Mouse (Mus musculus): ENCODE results near the gene Gpr137. TPM values are rescaled to one million over a fixed set of nuclear protein-coding genes. Genes with fewer than 3 reads are reported as not detected.

The Gpr137 gene
- total RNA-seq, 2 experiments from 2014 or later, result 56.8 to 63.6 TPM

DNA sequence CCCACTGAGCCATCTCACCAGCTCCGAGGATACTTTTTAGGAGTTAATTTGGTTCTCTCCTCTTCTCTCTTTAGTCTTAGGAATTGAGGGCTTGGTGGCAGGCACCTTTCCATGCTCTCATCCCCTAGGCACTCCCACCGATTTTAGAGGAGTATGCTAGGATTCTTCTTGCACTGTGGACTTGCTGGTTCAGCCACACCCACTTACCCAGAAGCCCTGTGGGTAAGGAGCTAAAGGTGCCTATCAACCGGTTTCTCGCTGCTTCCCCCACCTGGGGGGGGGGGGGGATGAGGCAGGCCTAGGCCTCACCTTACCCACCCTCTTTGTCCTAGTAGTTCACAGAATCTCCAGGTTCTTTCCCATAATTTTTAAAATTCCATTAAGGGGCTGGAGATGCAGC lies 5.5 kb upstream of the Gpr137 start:
- intact Hi-C loops (cut with DNase I), result loop anchor here (5.0 kb wide), 1 partner anchor 700 kb away; no protein-coding TSS in a partner anchor
- no peak for DNase-seq

DNA sequence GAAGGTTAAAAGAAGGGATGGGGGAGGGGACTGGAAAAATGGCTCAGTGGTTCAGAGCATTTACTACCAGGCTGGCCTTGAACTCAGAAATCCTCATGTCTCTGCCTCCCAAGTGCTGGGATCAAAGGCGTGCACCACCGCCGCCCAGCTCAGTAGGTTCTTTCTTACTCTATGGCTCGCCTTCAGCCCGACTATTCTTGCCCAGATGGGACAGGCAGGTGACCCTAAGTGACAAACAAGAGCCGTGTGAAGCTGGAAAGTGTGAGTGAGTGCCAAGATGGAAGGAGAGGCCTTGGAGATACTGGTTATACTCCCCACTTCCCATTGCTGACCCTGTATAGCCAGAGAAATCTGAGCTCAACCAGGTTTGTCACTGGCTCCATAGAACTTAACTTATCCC lies 1.4 kb upstream of the Gpr137 start:
- intact Hi-C loops (cut with DNase I), result no loop called here
- no peak for DNase-seq

DNA sequence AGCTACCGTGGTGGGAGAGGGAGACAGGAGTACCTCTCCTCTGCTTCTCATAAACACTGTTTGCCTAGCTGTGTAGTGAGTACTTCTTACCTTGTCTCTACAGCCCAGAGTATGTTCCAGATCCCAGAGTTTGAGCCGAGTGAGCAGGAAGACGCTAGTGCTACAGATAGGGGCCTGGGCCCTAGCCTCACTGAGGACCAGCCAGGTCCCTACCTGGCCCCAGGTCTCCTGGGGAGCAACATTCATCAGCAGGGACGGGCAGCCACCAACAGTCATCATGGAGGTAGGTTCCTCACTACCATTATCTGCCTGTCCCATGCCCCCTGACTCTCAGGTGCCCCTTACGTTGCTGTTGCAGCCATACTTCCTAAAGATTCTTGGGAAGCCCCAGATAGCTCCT lies 484 bp upstream of the Gpr137 start:
- intact Hi-C loops (cut with DNase I), result no loop called here
- no peak for DNase-seq

DNA sequence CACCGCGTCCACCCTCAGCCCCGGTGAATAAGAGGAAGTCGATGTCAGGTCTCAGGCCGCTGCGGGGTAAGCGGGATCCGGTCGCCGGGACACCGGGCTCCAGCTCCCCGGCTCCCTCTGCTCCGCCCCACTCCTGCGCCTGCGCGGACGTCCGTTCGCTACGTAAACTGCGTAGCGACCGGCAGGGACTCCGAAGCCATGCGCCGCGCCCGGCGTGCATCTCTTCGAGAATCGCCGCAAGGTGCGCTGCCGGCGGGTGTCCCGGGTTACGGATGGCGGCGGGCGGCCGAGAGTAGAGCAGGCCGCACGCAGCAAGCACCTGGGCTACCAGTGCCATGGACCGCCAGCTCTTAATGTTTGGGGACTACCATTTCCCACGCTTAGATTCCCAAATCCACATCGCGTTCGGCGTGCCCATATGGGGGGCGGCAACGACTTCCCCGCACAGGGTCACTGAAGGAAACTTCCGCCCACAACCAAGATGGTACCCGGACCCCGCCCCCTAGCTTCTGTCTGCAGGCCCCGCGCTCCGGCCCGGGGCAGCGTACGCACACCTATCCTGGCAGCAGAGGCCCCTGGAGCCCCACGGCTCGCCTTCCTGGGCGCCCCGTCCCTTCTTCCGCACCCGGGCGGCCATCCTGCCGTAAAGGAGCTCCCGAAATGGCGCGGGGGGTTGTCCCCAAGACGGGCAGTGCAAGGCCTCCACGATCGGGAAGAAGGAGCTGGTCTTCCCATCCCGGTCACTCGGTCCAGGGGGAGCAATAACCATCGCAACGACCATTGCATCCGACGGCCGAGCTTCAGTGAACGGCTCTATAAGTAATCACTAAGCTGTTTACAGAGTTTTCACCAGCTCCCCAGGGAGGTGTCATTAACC lies 670 bp downstream of the Gpr137 start, which contains the start of gene Bad:
Gene Bad, plus strand, starts transcription at position 490 of the 877 bp plus-strand sequence.
- peak; percentile 94 for DNase-seq
- intact Hi-C loops (cut with DNase I), result no loop called here

DNA sequence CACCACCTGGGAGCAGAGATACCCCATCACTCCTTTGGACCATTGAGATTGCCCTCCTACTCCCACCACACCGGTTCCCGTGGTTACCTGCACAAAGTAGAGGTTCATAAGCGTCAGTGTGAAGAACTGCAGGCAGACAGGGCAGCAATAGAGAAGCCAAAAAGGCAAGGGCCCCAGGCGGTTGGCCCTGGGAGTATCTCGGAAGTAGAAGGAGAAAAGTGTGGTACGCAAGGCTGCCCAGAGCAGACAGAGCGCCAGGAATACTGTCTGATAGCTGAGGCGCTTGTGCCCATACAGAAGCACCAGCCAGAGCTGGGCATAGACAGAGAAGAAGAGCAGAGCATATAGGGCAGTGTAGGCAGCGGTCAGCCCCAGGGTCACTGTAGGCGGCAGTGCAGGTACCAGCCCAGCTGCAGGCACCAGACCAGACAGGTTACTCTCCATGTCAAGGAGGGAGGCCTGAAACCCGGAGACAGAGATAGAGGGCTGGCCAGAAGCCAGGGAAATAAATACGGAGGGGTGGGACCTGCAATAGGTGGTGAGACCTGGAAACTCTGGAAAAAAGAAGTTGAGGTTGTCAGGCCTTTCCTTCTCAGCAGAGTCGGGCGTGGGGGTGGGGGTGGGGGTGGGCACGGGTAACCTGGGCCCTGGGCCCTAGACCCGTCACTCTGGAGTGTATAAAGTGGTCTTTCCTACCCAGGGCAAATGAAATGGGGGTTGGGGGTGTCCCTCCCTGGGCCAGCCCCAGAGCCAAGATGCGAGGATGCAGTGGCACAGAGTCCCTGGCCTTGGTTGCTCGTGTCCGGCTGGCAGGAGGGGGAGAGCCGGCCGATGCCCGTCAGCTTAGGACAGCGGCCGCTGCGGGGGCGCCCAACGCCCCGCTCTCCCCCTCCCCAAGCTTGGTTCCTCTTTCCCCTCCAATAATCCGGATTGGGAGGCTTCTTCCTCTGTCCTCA lies 1.6 kb downstream of the Gpr137 start:
- intact Hi-C loops (cut with DNase I), result no loop called here
- DNase-seq, result no peak

DNA sequence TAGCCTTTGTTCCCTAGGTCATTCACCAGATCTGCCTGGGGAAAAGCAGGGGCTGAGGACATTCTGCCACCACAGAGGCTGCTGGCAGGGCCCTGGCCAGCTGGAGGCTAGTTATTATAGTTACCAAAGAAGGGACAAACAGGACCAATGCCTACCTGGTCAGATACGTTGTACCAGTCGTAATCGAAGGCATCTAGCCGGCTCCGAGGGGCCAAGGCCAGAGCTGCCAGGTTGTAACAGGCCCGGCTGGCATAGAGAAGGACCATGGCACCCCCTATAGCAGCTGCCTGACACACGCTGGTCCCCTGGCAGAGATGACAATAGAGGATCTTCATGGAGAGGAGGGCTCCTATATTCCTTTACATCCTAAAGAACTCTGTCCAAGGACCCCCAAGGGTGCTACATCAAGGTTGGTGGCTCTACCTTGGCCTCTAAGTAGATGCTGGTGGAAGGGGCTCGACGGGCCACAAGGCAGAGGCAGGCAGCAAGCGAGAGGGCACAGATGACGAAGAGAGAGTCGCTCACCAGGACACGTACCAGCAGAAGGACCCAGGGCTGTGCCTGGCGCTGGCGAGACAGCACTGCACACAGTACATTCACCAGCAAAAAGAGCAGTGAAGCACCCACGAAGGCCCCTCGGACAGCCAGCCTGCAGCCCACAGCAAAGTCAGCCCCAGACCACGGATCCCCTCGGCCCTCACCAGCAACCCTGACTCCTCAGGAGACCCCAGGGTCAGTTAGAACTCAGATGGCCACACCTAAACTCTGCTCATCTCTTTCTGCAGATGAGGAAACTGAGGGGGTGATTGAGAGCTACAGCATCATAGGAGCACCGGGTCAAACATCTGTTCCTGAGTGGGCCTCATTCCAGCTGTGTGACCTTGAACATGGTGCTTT lies 2.9 kb downstream of the Gpr137 start:
- no peak for DNase-seq
- intact Hi-C loops (cut with DNase I), result no loop called here

- intact Hi-C loops (cut with DNase I), result no loop called here
Measured at GRCm38 (mm10) chr19:6937541-6938465, 4.5 kb downstream of the Gpr137 start.

GRCm38 (mm10) chr19:6936299-6936698 lies 6.0 kb downstream of the Gpr137 start:
- intact Hi-C loops (cut with DNase I), result no loop called here

More at GRCm38 (mm10) chr19:6937541-6938465, 4.5 kb downstream of the Gpr137 start:
- DNase-seq, result peak; percentile 38

GRCm38 (mm10) chr19:6934195-6934977 lies 7.9 kb downstream of the Gpr137 start, which contains the start of gene Kcnk4:
Gene Kcnk4 (minus strand): TSS chr19:6934515.
- intact Hi-C loops (cut with DNase I), result no loop called here
- no peak for DNase-seq

More at GRCm38 (mm10) chr19:6936299-6936698, 6.0 kb downstream of the Gpr137 start:
- no peak for DNase-seq

GRCm38 (mm10) chr19:6933436-6934194 lies 8.7 kb downstream of the Gpr137 start:
- intact Hi-C loops (cut with DNase I), result no loop called here
- peak; percentile 45 for DNase-seq

- intact Hi-C loops (cut with DNase I), result no loop called here
- no peak for DNase-seq
Measured at GRCm38 (mm10) chr19:6933102-6933435, 9.2 kb downstream of the Gpr137 start.

DNA sequence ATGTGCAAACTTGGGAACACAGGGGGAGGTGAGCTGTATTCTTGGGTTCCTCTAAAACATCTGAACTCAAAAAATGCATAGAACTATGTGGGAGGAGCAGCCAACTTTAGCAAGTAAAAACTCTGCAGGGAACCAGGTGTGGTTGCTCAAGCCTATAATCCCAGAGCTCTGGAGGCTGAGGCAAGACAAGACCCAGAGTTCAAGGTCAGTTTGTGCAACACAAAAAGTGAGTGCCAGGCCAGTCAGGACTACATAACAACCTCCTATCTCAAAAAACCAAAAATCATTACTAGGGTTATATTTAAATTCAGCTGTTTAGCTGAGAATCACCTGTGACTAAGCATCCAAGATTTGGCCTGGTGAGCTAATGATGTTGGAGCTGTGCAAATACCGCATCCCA lies 10.3 kb downstream of the Gpr137 start:
- intact Hi-C loops (cut with DNase I), result no loop called here
- DNase-seq, result no peak

DNA sequence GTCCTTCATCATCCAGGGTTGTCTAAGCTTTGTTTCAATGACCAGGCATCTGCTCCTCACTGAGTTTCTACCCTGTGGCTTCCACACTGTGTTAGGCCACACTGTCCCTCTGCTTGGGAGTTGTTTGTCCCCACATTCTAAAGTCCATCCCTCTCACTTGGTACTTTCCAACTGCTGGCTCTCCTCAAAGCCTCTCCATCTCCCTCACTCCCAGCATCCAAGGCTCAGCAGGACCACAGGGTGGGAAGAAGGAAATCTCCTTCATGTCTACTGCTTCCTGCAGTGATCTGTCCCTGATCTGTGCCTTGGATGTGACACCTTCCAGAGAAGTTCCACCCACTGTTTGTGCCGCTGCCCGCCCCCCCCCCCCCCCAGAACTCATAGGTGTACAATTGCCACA lies 11.3 kb downstream of the Gpr137 start:
- DNase-seq, result no peak
- intact Hi-C loops (cut with DNase I), result no loop called here

DNA sequence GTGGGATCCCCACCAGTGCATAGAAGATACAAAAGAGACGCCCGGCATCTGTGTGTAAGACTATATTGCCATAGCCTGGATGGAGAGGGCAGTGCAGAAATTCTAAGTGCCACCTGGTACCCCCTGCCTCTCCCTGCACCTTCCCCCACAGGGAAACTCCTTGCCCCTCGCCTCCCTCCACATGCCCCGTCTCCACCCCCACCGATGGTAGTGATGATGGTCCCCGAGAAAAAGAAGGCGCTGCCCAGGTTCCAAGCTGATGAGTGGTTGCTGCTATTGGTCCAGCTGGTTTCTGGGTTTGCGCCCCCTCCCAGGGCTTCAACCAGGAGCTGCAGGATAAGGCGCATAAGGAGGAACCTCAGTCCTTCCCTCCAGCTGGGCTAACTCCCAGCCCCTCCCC lies 14.2 kb downstream of the Gpr137 start:
- intact Hi-C loops (cut with DNase I), result no loop called here
- DNase-seq, result no peak

DNA sequence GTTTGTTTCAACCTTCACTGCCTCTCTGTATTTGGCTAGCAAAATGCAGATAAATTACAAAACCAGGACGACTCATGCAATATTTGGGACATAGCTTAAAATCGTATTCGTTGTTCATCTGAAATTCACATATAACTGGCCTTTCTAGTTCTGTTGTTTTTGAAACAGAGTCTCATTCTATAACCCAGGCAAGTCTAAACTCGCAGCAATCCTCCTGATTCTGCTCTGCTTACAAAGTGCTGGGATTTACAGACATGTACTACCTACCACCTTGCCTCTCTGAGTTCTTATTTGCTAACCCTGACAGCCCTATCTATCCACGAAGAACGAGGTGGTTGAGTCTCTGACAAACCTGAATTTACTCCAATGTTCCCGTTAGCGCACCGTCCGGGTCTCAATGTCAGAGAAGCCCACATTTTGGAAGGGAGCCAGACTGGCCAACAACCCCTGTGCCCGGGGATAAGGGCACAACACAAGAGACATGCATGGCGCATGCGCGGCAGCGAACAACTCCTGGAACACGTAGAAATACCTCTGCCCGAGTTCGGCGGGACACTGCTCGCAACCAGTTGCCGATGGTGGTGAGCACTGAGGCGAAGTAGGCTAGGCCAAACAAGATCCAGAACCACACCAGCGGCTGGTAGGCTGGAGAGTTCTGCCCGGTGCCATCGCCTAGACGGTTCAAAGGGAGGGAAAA lies 15.6 kb downstream of the Gpr137 start:
- intact Hi-C loops (cut with DNase I), result no loop called here
- DNase-seq, result no peak

DNA sequence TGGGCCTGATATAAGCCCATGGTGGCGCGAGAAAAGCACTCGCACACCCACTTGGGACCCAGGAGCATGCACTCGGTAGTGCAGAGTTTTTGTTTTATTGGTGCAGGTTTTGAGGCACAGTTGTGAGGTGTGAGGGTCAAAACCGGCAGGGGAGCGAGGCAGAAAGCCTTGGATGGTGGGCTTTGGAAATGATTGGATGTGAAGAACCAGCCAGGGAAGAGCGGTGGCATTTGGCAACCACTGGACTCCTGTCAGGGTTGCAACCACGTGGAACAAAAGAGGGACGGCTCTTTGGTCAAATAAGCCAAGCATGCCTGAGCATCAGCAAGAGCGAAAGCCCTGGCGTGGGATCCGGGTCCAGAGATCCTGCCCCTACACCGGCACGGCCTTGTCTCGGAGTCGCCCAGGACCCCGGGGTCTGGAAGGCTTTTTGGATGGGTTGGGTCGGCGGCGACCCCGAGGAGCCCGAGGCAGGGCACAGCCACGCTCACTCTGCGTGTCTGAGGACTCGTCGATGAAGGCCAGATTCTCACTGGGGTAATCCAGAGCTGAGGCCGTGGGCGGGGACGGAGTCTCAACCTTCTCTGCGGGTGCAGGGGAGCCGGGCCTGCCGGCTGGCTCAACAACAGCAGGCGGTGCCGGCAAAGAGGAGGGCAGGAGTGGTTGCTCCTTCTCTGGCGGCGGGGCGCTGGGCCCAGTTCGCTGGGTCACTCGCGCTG lies 16.5 kb downstream of the Gpr137 start:
- intact Hi-C loops (cut with DNase I), result no loop called here
- DNase-seq, result no peak

GRCm38 (mm10) chr19:6925307-6925573 lies 17.0 kb downstream of the Gpr137 start, which contains the start of gene Catsperz:
Gene Catsperz (minus strand): TSS chr19:6925380.
- intact Hi-C loops (cut with DNase I), result no loop called here
- no peak for DNase-seq
